Mouse (Mus musculus): ENCODE results near the gene Slc23a2. TPM values are rescaled to one million over a fixed set of nuclear protein-coding genes. Genes with fewer than 3 reads are reported as not detected.

The Slc23a2 gene
- polyA plus RNA-seq, 1 experiment from 2014 or later: 16.7 TPM

DNA sequence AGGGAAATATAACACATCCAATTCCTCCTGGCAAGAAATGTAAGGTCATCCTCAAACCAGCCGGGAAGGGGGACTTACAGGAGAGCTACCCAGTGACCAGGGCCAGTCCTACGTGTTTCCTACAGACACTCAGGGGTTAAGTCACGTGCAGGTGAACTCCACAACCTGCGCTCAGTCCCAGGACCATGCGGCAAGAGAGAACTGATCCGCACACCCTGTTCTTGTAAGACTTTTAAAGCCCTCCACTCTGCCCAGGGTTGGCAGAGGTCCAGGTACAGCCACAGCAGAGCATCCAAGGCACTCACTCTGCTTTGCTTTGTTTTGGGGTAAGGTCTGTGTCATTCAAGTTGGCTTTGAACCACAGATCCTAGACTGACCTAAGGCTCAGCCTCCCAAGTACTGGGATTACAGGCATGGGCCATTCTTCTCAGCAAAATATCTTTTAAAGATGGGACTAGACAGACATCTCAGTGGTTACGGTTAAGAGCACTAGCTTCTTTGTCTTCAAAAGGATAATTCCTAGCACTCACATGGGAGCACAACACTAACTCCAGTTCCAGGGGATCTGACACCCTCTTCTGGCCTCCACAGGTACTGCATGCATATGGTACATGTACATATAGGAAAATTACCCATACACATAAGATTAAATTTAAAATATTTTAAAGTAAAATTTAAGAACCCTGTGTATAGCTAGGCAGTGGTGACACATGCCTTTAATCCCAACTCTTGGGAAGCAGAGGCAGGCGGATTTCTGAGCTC, 8.9 kb downstream of the Slc23a2 start:
- DNase-seq (ENCODE audit: low spot score): peak; percentile 39

DNA sequence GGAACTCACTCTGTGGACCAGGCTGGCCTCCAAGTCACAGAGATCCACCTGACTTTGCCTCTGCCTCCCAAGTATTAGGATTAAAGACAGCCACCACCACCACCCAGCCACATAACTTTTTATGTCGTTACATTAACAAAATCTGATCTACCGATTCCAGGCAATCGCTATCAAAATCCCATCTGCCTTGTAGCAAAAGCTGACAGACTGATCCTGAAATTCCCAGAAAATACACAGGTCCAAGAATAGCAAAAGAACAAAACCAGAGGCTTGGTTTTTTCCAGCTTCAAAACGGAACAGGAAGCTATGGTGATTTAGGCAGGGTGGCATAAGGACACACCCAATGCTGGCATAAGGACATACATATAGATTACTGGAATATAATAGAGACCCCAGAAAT, 10.2 kb downstream of the Slc23a2 start:
- DNase-seq (ENCODE audit: low spot score): no peak

DNA sequence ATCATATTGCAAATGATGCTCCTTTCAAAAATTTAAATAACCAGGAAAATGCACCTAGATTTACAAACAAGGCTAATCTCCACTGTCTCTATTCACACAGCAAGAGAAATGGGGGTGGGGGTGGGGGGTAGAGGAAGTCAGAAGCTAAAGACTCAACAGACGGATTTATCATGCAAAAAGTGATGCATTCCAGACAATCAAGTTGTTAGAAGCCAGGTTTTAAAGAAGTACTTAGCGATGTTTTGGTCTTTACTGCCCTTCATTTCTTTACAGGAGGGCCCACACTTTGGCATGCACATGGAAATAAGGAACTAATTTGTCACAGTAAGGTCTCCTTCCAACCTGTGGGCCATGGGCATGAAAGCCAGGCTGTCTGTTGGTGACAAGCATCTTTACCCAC, 11.5 kb downstream of the Slc23a2 start:
- DNase-seq (ENCODE audit: low spot score): no peak

DNA sequence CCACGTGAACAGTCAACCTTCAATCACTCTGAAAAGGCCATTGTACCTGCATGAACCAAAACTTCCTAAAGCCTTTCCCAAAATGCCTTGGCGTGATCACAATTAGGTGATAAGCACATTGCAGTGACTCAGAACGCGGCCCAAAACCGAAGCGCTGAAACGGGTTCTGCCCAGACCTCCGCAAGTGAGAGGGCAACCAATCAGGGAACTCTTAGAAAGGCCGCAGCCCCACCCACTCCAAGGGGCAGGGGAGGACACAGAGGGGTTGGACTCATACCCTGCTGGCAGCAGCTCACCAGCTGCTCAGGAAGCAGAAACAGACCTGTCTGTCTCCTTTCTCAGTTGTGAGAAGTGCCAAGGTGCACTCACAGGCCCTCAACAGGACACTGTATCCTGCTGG, 13.6 kb downstream of the Slc23a2 start:
- peak; percentile 39 for DNase-seq (ENCODE audit: low spot score)

DNA sequence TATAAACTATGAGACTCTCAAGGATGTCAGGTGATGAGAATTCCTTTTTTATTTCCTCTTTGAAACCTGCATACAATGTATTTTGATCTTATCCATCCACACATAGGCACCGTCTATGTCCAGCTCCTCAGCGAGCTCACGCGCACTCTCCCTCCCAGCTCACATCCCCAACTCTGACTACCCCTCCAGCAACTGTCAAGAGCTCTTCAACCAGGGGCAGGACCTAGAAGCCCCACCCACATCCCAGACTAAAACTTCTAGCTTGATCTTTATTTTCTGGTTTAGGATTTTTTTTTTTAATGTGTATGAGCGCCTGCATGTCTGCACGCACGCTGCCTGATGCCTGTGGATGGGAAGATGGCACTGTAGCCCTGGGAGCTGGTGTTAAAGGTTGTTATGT, 14.9 kb downstream of the Slc23a2 start:
- no peak for DNase-seq (ENCODE audit: low spot score)

DNA sequence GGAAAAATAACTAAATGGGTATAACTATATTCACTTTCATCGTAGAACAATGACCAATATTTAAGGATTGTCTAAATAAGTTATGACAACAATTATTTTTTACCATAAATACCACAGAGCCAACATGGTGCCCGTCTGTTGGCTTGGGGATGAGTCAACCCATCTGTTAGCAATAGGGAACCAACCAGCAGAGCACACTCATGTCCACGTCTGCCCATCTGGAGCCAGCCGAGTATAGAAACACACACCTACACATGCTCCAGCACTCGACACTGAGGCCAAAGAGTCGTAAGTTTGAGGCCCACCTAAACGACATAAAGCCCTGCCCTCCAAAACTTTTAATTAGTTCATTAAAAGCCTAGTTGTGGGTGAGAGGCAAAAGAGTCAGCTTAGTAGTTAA, 15.7 kb downstream of the Slc23a2 start:
- no peak for DNase-seq (ENCODE audit: low spot score)

DNA sequence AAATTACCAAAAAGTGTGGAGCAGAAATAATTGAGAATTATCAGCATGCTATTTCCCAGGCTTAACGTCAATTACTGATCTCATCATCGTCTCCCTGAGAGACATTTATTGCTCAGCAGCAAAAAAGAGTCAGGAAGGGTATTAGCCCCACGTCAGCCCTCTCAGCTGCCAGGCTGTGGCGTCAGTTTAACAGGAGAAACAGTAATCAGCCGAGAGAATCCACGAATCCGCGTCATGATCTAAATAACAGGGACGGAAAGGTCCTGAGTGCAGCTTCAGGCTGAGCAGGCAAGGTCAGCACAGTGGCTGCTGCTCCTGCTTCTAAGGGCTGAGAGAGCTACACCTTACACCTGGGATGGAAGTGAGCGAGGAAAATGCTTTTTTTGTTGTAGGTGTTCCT, 17.0 kb downstream of the Slc23a2 start:
- no peak for DNase-seq (ENCODE audit: low spot score)

DNA sequence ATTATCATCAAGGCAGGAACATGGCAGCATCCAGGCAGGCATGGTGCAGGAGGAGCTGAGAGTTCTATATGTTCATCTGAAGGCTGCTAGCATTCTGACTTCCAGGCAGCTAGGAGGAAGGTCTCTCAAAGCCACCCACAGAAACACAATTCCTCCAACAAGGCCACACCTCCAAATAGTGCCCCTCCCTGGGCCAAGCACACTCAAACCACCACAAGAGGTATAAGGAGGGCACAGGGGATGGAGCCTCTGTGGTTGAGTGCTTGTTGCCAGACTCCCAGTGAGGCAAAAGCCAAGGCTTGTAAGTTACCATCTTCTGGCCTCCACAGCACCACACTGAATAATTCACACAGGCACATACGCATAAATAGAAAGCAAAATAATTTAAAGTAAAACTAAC, 18.6 kb downstream of the Slc23a2 start:
- no peak for DNase-seq (ENCODE audit: low spot score)

DNA sequence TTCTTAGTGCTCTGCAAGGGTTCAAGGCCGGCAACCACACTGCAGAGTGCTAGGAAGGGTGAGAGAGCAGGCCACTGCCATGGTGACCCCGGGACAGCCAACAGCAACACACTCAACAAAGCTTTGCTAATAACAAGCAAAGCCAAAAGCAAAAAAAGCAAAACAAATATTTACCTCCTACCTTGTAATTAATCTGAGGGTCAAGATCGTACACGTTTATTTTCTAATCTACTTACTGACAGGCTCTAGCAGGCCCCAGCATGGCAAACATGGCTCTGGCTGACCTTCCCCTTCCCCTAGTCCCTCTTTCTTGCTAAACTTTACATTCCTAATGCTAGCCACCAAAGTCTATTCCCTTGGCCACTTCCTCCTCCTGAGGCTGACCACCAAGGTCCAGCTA, 21.8 kb downstream of the Slc23a2 start:
- DNase-seq (ENCODE audit: low spot score): no peak

DNA sequence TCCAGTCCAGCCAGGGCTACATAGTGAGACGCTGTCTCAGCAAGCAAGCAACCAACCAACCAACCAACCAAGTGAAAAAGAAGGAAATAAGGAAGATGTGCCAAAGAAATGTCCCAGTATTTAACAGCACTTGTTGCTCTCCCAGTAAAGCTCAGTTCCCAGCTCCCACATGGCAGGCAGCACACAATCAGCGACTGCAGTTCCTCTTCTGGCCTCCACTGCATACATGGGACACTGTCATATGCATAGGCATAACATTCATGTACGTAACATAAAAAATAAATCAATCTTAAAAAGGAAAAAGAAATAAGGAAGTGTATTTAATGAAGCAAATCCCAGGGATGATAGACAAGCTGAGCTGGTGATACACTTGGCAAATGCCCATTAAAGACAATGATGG, 23.9 kb downstream of the Slc23a2 start:
- no peak for DNase-seq (ENCODE audit: low spot score)

DNA sequence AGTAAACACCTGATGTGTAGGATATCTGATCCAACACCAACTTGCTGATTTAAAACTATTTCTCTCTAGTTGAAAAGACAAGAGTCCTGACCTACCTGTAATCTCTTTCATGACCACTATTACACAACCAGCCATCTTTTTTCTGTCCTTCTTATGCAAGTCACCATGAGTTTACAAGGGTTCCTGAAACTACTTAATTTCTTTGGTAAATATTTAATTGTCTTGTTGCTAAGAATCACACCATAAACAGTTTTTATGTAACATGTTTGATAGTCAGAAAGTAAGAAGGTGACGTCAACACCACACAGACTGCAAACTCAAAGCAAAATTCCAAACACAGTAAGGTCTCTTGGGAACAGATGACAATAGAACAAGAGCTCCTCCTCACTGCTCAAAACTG, 26.3 kb downstream of the Slc23a2 start:
- no peak for DNase-seq (ENCODE audit: low spot score)

DNA sequence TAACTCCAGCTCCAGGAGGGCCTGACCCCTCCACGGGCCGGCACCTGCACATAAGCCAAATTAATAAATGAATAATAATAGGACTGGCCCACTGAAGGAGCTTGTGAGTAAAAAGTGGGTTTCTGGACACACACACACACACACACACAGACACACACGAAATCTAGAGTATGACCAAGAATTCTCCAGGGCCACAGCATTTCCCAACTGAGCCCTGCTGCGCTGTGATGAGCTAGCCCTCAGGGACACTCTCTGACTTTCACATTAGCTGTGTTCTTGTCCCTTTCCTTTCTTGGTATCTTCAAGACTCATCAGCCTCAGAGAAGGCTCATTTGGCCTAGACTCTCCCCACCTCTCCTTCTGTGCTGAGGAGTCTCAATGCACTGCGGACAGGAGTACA, 29.0 kb downstream of the Slc23a2 start:
- no peak for DNase-seq (ENCODE audit: low spot score)

DNA sequence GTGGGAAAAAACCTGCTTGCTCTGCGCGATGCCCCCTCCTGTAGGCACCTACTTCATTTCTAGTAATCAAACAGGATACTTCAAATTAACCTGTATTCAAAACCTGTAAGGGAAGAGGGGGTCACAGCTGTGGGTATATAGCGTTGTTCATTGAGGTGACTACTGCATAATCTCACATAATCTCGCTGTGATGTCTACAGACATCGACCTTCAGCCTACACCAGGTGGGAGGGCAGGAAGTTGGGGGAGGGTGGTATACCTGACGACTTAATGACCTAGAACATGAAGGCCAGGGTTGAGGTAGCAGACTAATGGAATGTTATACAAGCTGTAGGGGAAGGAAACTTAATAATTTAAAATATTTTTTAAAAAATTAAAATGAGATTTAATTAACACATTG, 29.6 kb downstream of the Slc23a2 start:
- DNase-seq (ENCODE audit: low spot score): no peak

DNA sequence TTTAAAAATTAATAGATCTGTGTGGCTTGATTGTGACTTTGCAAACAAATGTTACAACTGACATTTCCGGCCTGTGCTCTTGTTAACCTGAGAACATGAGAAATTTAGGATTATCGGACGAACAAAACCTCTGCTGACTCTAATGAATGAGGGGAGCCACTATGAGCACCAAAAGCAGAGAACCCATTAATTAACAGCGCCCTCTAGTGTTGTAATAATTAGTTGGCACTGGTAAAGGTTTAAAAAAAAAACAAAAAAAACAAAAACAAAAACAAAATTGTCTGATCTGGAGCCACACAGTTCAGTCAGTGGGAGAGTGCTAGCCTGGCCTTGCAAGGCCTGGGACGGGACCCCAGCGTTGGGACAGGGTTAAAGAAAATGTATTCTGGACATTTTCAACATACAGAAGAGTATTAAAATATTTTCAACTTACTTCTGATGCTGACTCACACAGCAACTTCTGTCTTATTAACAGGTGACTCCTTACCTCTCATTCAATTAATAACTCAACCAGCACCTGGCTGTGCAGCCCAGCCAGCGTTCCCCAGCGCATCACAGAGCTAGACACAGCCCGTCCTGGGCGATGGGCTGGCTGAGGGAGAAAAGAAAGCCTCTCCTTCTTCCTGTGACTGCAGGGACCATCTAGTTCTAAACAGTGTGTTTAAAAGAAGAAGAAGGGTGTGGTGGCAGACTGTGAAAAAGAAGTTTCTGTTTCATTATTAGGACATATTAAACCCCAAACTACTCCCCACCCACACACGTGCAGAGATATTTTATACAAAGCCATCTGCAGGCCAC, 30.7 kb downstream of the Slc23a2 start:
- DNase-seq (ENCODE audit: low spot score): peak; percentile 45

DNA sequence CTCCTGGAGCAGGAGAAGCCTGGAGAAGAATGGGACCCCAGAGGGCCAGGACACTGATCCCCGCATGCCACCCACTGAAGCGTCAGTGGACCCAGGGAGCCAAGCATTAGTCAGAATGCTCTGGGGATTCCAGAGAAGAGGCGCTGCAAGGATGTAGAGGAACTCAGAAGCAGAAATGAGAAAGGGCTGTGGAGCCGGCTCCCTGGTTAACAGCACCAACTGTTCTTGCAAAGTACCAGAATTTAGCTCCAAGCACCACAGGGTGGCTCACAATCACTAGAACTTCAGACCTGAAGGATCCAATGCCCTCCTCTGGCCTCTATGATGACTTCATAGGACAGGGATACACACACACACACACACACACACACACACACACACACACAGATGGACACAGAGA, 32.6 kb downstream of the Slc23a2 start:
- DNase-seq (ENCODE audit: low spot score): no peak

DNA sequence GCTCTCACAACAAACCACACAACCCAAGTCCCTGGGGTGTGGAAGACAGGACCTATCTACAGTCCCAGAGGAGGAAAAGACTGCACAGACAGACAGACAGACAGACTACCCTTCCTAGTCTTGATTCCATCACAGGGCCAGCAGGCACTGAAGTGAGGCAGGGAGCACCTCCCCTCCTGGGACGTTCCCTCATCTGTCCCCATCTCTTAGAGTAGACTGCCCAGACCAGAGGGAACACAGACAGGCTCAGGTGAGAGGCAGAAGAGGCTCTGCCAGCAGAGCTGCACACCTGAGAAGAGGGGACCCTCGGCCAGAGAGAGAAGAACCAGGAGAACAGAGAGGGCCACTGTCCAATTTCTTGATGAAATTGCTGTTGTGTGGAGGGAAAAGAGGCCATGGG, 33.0 kb downstream of the Slc23a2 start:
- DNase-seq (ENCODE audit: low spot score): no peak

DNA sequence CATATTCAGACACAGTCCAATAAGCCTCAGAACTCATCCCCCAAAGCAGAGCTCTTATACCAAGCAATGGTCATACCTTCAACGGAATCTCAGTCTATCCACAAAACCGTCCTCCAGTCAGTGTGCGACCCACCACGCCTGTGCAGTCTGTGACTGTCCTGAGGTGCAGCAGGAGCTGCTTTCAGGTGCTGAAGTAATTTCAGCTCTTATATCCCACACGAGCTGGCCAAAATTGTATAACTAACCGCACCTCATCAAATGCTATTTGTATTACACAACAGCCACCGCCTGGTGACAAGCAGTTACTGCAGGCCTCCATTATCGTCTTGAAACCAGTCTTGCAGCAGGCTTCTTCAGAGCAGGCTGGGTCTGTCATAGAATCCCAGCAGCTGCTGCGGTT, 33.6 kb downstream of the Slc23a2 start:
- DNase-seq (ENCODE audit: low spot score): peak; percentile 67

DNA sequence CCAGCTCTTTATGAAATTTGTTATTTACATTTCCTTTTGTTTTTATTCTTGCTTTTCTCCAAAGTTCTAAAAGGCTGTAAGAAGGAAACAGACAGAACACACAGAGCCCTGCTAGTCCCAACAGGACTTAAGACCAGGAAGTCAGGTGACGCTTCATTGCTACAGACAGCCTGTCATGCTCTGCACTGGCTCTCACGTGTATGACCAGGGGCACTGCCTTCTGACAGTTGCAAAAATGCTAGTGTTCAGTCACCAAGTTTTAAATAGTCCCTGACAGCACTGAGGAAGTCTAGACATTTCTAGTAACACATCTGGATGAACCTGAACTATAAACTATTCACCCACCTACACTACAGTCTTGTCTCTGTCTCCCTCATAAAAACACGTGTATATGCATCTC, 34.2 kb downstream of the Slc23a2 start:
- peak; percentile 33 for DNase-seq (ENCODE audit: low spot score)

DNA sequence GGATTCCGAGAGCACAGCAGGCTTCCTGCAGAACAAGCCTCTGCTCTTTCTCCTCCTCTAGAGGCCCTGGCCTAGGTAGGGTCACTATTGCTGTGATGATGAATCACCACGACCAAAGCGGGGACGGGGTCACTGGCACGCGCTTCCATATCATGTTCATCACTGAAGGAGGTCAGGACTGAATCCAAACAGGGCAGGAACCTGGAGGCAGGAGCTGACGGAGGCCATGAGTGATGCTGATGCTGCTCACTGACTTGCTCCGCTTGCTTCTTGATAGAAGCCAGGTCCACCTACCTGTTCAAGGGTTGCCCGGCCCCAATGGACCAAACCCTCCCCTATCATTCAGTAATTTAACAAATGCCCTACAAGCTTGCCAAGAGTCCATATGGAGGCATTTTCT, 35.9 kb downstream of the Slc23a2 start:
- DNase-seq (ENCODE audit: low spot score): no peak

DNA sequence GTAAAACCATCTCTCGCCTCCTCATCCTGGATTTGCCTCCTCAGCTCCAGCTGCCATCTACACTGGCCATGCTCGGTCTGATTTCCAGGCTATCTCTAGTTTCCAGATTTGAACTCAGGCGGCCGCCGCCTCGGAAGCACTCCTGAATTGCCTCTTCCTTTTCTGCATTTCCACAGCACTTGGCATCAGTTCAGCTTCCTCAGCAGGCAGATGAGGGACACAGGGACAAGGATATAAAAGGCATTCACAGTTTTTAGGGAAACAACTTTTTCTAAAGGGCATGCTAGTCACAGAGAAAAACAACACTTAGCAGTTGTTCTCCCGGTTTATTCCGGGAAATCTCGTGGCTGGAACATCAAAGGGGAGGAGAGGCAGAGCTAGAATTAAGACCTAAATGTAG, 37.3 kb downstream of the Slc23a2 start:
- no peak for DNase-seq (ENCODE audit: low spot score)

DNA sequence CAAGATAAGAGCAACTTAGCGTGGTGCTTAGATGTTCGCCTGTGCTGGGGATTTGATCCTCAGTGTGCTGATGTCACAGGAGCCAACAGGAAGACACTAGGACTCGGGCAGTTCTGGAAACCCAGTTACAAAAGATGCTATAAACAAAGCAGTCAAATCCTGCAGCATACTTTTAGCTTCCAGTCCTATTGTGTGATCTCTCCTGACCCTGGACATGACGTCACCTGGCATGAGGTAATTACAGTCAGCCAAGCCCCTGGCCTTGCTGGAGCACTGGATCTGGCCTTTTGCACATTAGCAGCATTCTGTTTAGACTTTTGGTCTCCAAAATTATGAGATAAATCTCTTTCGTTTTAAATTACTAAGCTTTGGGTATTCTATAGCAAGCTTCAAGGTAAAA, 38.8 kb downstream of the Slc23a2 start:
- no peak for DNase-seq (ENCODE audit: low spot score)

DNA sequence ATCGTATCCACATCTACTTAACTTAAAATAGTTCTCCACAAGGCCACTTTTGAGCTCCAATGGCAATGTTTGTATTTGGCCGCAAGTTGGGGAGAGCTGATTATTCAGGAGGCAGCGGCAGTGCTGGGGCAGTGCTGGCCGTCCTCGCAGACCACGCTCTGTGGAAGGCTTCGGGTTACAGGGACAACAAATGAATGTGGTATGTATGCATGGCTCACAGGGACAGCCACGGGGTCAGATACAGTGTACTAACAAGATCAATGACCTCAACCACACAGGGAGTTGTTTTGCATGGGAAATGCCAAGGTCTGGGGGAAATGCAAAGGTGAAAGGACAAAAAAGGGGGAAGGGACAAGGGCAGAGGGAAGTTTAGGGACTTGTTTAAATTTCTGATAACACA, 41.6 kb downstream of the Slc23a2 start:
- DNase-seq (ENCODE audit: low spot score): no peak

DNA sequence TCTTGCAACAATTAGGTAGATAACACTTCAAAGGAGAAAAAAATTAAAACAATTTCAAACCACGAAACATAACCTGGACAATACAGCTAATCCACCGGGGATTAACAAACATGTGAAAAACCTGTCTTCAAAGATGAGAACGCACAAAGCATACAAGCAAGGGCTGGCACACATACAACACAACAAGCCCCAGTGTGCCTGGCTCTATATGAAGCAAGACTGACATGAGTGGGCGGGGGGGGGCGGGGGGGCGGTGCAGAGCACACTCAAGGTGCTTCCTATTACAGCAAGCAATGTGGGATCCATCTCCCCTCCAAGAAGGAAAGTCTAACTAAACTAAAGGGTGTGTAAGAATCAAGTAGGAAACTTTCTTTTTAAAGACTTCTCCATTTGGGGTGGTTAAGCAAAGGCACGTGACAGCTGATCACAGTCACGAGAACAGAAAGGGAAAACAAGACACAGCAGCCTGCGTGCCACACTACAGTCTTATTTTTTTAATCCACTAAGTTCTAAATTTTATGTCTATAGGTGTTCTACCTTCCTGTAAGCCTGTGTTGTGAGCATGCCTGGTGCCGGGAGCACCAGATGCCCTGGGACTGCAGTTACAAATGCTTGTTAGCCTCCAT, 42.3 kb downstream of the Slc23a2 start:
- DNase-seq (ENCODE audit: low spot score): peak; percentile 21
